Mouse (Mus musculus) gastrocnemius, adult 8-10 months (tissue): ENCODE measurements around the gene Galp. TPM values are rescaled to one million over a fixed set of nuclear protein-coding genes. Genes with fewer than 3 reads are reported as not detected.
"Not testable (repeated sequence)": the region's sequence is repeated elsewhere in the genome, so short reads cannot be mapped to it uniquely, and the experiment has no call there.

Source experiments
- DNase-seq, 2 experiments: peaks; one replicate each; pipeline ENCODE4 v3.0.0; 2022; ENCODE audit warnings: low spot score in 2 of 2
- total RNA-seq, 4 experiments: library from RNA; stranded (reverse); gene quantifications; 2 replicates each; pipeline ENCODE4 v1.2.4; 2022

The Galp gene
- total RNA-seq, 4 experiments from 2014 or later = not detected

DNA sequence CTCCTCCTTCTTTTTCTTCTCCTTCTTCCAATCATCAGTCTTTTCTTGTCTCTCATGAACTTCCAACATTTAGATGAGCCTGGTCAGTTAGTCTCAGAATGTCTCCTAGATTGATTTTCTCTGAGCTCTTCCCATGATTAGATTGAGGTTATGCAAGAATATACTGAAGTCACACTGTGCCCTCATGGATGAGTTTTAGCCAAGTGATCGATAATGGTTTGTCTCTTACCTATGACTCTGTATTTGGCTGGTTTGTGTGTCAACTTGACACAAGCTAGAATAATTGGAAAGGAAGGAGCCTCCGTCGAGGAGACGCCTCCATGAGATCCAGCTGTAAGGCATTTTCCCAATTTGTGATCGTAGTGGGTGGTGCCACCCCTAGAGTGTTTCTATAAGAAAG is 57.6 kb downstream of the Galp start:
- no peak for DNase-seq

DNA sequence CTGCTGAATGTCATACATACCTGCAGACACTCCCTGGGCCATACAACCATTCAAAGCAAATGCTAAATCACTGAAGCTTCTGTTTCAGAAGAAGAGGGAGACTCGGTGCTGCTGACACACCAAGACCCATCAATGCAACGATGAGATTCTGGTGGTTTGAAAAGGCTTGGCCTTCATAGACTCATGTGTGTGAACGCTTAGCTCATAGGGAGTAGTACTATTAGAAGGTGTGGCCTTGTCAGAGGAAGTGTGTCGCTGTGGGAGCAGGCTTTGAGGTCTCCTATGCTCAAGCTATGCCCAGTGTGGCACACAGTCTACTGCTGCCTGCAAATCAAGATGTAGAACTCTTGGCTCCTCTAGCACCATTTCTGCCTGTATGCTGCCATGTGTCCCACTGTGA is 60.5 kb downstream of the Galp start:
- no peak for DNase-seq

DNA sequence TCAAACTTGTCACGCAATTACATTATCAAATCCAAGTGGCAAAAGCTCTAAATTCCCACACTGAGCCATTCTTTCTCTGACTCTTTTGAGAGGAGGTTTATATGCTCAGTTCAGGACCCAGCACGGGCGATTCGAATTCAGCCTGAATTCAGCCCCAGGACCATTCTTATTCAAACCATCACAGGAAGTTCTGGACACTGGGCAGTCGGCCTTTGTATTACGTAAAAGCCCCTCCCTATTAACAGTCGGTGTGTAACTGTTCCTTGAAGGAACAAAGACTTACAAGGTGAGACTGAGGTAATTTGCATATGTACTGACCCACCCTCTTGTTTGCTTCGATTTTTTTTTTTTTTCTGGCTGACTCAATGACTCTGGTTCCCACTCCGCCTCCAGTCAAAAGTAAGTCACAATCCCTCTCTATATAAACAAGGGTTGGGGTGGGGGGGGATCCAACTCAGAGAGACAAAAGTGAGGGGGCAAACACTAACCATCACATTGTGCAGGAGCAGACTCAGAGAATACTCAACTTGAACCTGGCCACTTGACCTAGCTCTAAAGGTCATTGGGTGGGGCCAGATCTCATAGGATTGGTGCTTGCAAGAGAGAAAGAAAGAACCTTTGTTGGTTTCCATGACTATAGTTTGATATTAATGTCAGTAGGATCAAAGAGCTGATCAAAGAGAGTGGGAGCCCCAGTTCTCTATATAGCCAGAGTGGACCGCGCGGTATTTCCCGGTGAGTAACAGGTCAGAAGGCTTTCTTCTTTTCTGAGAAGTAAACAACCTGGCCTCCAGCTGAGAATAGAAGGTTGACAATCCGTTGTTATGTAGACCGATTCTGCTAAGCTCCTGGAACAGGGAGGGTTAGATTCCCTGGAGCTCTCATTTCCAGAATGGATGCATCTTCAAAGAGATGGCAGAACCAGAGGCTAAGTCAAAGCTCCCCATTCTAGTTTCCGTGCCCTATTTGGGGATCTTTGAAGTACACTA is 61.6 kb downstream of the Galp start:
- no peak for DNase-seq

DNA sequence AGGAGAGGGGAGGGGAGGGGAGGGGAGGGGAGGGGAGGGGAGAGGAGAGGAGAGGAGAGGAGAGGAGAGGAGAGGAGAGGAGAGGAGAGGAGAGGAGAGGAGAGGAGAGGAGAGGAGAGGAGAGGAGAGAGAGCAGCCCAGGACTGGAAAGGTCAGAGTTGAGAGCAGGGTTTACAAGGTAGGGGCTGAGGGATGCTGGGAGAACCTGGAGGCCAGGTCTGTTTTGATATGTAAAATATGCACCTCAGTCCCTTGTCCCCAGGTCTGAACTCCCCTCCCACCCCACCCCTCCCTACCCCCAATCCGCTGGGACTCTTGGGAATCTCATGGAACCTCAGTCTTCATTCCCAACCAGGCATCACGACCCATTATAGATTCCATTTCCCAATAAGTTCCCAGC is 63.1 kb downstream of the Galp start:
- DNase-seq = not testable (repeated sequence)

DNA sequence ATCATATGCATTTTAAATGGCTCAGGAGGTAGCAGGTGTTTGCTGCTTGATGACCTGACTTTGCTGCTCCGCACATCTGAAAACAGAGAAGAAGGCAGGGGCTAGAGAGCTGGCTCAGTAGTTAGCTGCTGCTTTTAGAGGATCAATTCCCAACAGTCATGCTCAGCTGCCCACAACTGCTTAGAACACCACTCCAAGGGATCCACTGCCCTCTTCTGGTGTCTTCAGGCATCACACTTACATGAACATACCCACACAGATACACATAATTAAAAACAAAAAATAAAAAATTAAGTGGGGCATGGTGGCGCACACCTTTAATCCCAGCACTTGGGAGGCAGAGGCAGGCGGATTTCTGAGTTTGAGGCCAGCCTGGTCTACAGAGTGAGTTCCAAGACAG is 65.2 kb downstream of the Galp start:
- DNase-seq = no peak

DNA sequence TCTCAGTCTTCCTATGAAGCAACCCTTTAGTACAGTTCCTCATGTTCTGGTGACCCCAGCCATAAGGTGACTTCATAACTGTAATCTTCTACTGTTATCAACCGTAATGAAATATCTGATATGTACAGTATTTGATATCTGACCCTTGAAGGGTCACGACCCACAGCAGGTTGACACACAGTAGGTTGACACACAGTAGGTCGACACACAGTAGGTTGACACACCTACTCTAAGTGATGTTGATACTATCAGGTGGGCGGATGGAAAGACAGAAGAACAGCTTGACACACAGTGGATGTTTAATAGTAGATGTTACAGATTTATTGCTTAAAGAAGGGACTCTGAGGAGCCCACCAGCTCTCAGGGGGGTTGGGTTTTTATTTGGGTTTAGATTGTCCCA is 66.1 kb downstream of the Galp start:
- DNase-seq = no peak

DNA sequence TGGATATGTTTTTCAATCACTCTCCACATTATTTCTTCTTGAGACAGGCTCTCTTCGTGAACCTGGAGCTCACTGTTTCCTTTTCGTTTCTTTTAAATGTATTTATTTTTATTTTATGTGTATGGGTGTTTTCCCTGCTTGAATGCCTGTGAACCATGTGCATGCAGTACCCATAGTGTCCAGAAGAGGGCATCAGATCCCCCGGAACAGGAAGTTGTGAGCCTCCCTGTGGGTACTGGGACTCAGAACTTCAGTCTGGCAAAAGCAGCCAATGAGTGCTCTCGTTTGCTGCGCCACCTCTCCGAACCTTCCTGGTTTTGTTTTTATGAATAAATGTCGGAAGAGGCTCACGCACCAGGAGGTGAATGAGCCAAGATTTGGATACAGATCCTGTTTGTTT is 68.8 kb downstream of the Galp start:
- DNase-seq = no peak

Other genes starting within 250 kb of the Galp start
- gene Vmn1r65, start 186.1 kb upstream of the Galp start, total RNA-seq = not detected
- not detected for gene Nlrp4c, start 151.9 kb upstream of the Galp start, total RNA-seq
- gene Zfp787, start 41.1 kb upstream of the Galp start, total RNA-seq = 10 to 100 TPM; 27.1 to 32.2 (median 29.7) TPM
- gene Zfp444, start 24.9 kb upstream of the Galp start, total RNA-seq = 1 to 10 TPM; 5.5 to 8.7 (median 7.4) TPM
- not detected for gene Zscan5b, start 25.2 kb downstream of the Galp start, total RNA-seq
- not detected for gene Epp13, start 55.6 kb downstream of the Galp start, total RNA-seq
- gene Zfp667, start 89.5 kb downstream of the Galp start, total RNA-seq = 1 to 10 TPM; 4.2 to 5.8 (median 4.8) TPM
- gene Zfp583, start 134.2 kb downstream of the Galp start, total RNA-seq = 1 to 10 TPM in 2 of 4 experiments, under 1 TPM in 2; 0.81 to 1.6 (median 1.1) TPM
- gene Gm3854, start 146.7 kb downstream of the Galp start, total RNA-seq = under 1 TPM; 0.24 to 0.54 (median 0.48) TPM
- 1 to 10 TPM; 2.7 to 4.7 (median 3.5) TPM for gene Zfp78, start 166.2 kb downstream of the Galp start, total RNA-seq
- 1 to 10 TPM in 3 of 4 experiments, under 1 TPM in 1; 0.70 to 2.7 (median 1.1) TPM for gene Zfp28, start 186.2 kb downstream of the Galp start, total RNA-seq
- under 1 TPM in 3 of 4 experiments, not detected in 1; 0.11 to 0.85 (median 0.36) TPM for gene Smim17, start 201.6 kb downstream of the Galp start, total RNA-seq
- not detected for gene Gm20715, start 213.2 kb downstream of the Galp start, total RNA-seq
- gene Olfr1344, start 241.6 kb downstream of the Galp start, total RNA-seq = not detected